Mouse (Mus musculus): ENCODE measurements around the gene Isl1.

The Isl1 gene

GRCm38 (mm10) chr13:116297048-116297811, 12.3 kb downstream of the Isl1 start:
- intact Hi-C loops (cut with DNase I) = no loop called here

DNA sequence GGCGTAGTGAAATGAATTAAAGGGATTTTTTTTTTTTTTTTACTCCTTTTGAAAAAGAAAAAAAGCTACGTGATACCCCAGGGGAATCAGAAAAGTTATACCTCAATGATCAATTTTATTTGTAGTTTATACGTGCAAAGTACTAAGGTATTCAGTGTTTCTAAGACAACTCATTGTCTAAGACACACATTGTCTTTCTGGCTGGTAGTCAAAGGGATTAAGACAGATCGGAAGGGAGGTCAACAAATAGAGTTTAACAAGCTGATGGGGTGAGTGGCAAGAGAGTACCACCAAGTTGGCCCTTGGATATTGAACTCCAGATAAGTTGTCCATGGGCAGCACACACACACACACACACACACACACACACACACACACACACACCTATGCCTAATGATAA, 14.1 kb downstream of the Isl1 start:
- intact Hi-C loops (cut with DNase I) = no loop called here

DNA sequence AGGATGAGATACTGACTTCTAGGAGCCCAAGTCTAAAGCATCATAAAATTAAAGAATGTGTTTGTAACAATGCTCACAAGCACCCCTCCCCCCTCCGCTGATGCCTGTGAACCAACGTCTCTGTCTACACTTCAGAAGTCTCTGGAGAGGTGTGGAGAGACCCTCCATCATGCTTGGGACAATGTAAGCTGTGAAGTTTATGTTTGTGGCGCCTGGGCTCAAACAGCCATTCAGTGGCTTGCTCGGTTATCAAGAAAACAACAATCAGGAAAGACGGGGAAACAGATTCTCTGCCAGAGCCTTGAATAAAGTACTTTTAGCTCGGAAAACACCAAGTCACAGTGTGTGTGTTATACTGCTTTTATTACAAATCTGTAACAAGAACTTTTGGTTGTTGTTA, 14.8 kb downstream of the Isl1 start:
- intact Hi-C loops (cut with DNase I) = no loop called here

GRCm38 (mm10) chr13:116294151-116294461, 15.4 kb downstream of the Isl1 start:
- intact Hi-C loops (cut with DNase I) = no loop called here

DNA sequence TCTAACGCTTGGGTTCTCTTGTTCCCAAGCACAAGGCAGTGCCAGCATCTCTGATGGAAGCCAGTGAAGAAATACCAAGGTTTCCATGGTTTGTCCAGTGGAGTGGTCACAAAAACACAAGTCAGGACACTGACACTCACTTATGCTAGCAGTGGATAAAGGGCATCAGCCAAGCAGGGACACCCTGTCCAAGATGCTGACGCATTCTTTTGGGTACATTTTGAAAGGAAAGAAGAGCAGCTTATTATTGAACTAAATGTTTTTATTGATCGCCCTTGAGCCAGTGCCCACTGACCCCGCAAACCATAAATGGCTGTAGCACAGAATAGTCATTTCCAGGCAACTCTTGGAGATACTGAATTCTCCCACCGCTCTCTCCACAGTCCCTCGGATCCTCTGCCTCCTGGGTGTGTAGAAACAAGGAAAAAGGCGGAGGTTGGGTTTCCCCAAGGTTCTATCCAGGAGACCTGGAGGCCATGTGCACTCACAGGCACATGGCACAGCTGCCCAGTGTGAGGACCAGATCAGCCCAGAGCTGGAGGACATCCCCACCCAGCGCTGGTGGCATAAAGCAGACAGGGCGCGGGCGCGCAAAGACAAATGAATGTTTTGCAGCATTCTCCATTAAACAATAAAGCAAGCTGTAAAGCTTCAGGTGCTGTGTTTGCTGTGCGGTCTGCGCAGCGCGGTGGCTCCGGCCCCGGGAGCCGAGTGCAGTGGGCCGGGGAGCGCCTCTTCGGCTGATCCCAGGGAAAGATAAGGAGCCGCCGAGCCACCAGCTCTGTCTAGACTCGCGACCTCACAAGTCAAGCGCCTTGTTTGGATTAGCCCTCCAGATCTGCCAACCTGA, 16.0 kb downstream of the Isl1 start:
- intact Hi-C loops (cut with DNase I) = no loop called here

DNA sequence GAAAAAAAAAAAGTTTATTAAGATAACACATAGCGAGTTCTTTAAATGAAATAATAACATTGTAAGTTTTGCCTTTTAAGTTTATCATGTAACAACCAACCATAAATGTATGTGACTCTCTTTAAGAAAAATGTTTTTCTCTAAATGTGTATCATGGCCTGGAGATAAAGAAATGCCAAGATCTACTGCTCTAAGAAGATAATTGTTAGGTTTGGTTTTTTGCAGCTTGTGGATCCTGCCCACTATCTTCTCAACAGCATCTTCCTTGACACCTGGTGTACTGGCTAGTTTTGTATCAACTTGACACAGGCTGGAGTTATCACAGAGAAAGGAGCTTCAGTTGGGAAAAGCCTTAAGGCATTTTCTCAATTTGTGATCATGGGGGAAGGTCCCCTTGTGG, 19.8 kb downstream of the Isl1 start:
- intact Hi-C loops (cut with DNase I) = no loop called here

DNA sequence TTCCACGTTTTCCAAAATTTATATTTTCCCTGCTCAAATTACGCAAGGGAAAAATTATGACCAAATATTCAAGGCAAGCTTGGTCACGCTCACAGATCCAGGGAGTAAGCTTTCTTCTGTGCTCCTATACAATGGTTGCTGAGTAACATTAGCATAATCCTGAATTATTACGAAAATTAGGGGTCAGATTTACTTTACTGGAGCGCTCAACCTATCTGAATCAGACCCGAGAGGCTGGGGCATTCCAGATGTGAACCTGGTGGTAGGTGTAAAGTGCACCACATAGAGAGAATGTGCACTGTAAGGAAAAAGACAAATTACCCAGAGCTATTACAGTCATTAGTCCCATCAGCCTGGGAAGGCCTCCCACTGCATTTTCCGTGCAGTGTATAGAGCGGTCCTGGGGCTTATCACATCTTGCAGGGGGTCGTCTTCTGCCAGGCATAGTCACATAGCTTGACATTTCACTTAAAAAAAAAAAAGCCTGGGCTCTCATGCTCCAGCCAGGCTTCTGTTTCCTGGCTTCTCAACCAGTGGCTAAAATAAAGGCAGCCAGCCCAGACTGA, 30.2 kb downstream of the Isl1 start:
- intact Hi-C loops (cut with DNase I) = no loop called here
